Mouse (Mus musculus) Muller cell, postnatal 12 days (primary cell): ENCODE data around the gene Cdh23.

ENCODE experiments used
- DNase-seq: peaks from one replicate; pipeline ENCODE4 v3.0.0-alpha.2; 2015; ENCODE audit errors: inconsistent ontology term

Cdh23 gene

DNA sequence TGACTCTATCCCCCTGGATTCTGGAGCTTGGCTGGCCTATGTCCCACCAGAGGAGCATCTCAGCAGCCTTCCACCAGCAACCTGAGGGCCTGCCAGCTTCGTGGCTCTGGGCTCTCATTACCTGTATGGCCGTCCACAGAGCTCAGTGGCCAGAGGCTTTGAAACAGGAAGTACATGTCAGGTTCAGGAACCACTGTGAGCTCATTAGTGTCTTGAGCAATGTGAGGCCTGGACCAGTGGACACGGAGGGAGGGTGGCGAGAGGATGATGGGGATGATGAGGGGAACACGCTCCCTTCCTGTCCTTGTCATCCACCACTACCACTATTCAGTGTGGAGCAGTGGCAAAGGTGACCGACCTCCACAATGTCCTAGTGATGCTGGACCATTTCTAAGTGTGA is 326.9 kb downstream of the Cdh23 start:
- no peak for DNase-seq

DNA sequence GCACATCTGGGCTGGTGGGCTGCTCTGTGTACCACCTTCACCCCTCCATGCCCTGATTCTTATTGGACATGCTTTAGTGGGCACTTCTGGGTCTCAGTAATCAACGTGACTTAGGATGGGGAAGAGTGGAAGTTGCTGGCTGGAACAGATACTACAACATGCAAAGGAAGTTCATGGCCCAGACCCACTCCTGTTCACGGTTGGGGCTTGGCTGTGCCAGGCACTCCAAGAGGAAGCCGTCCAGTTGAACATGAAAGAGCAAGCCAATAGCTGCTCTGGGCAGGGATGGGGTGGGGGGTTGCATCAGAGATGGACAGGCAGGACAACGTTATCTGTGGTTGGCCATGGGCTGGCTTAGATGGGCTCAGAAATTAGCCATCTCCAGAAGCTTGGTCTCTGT is 328.4 kb downstream of the Cdh23 start:
- DNase-seq, result no peak

DNA sequence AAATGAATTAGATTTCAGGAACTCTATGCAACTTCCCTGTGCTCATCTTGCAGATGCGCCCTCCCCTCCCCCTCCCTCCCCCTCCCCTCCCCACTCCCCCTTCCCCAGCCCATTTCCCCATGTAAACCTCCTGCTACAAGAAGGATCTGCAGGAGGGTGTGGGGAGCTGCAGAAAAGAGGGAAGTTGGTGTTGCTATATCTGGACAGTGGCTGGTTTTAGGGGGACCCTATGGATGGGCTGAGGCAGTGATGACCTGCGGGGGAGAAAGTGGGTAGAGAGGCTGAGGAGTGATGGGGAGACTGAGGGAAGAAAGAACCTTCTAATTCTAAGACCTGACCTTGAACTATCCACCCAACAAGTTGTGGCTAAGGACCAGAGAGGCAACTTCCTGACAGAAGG is 329.1 kb downstream of the Cdh23 start:
- DNase-seq, result no peak

DNA sequence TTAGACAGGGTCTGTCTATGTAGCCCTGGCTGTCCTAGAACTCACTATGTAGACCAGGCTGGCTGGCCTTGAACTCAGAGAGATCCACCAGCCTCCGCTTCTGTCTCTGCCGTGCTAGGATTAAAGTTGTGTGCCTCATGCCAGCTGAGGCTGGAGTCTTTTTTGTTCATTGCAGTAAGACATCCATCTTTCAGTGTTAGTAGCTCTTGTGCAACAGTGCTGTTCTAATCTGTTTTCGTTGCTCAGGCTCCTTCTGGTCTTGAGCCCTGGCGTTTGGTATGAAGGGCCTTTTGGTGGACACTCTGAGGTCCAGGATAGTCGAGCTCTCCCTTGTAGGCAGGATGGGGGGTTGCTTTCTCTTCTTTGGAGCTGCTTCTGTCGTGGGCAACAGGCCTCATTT is 332.9 kb downstream of the Cdh23 start:
- no peak for DNase-seq

DNA sequence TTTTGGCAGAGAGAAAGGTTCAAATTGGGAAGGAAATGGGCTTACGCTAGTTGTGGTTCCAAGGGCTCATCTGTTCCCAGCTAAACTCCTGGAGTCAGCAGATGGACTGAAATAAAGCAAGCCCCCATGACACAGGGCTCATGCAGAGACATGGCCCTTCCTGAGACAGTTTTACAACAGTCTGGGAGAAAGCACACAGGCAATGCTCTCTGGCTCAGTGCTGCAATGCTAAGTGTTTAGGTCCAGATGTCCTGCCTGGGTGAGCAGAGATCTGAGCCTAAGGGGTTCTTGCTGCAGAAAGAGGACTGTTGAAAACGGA is 334.0 kb downstream of the Cdh23 start:
- DNase-seq, result no peak

DNA sequence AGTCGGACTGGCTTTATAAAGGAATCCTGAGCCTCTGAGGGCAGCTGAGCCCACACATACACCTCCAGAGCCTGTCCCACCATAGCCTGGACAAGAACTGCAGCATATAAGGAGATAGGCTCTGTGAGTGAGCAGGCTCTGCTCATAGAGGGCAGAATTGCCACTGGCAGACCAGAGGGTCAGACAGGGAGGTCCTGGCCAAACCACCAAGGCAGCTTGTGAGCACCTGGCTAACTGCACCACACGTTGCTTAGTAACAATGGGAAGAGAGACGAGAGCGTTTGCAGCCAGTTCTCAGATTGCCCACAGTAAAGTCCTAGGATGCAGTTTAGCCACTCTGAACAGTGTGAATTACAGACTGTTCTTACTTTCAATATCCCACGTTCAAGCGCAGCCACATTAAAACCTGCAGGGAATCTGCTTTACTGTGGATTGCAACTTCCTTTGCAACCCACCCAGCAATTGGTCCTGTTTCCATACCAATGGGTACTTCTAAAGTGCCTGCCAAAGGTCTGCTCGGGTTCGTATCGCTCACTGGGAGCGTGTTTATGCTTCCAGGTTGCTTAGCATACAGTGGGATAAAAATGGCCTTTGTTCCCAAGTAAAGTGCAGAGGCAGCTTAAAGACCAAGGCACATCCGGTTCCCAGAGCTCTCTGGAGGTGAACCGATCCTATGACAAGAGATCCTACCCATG is 334.5 kb downstream of the Cdh23 start:
- no peak for DNase-seq

DNA sequence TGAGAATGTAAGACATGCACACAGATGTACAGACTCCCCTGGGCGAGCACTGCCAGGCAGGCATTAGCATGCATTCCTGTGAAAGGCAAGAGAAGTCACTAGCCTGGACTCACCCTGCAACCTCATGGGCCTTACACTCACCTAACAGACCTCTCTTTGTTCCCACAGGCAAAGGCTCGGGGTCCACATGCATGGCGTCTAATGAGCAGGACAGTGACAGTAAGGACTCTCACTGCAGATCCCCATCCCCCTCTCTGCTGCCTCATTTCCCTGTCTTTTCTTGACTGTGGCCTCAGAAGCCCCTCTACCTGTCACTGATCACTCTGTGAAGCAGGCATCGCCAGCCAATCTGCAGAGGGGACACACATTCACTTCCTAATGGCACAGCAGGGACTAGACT is 337.5 kb downstream of the Cdh23 start:
- no peak for DNase-seq

DNA sequence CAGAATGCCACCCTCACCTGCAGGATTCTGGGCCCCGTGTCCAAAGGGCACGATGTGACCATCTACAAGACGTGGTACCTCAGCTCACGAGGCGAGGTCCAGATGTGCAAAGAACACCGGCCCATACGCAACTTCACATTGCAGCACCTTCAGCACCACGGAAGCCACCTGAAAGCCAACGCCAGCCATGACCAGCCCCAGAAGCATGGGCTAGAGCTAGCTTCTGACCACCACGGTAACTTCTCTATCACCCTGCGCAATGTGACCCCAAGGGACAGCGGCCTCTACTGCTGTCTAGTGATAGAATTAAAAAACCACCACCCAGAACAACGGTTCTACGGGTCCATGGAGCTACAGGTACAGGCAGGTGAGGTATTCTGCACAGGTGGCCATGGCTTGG is 338.4 kb downstream of the Cdh23 start:
- DNase-seq, result no peak

DNA sequence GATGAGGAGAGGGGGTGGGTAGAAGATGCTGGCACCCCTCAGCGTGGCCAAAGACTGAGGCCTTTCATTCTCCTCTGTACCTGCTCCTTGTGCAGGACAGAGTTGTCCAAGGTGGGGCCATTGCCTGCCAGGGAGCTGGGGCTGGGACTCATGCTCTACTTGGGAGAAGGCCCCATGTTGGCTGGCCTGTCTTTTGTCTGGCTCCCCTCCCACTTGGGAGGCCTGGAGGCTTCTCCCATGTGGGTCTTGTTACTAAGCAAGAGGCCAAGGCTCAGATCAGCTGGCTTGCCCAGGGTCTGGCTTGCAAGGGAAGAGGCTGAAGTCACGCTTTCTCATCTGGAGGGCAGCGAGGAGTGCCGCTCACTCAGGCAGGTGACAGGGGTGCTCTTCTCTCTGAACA is 338.8 kb downstream of the Cdh23 start:
- DNase-seq, result no peak

DNA sequence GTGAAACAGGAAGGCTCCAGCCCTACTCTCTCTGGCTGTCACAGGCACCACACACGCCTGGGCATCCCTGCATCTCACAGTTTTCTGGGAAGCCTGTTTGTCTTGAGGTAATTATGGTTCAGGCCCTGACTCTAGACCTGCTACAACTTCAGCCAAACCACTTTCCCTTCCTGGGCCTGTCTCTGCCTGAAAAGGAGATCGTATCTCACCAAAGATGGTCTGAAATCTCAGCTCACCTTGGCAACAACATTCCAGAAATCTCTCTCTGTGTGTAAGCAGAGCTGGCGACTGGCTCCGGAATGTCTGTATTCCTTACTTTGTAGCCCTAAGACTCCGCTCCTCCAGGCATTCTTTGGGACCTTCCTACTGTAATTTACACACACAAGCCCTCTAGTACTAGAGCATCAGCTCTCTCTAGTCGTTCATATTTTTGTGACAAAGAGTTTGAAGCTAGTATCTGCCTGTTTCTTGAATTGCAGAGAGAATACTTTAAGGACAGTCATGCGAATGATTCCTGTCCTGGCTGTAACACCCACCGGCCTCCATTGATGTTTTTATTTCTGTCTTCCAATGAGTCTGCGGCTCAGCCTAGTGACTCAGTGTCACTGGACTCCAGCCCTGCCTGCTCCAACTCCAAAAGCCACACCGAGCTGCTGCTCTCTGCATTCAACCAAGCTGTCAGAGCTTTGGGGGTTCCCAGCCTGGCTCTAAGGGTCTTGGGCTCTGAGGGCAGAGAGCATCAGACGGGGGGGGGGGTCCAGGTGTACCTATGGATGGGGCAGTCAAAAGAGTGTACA is 341.2 kb downstream of the Cdh23 start:
- peak; percentile 89 for DNase-seq

DNA sequence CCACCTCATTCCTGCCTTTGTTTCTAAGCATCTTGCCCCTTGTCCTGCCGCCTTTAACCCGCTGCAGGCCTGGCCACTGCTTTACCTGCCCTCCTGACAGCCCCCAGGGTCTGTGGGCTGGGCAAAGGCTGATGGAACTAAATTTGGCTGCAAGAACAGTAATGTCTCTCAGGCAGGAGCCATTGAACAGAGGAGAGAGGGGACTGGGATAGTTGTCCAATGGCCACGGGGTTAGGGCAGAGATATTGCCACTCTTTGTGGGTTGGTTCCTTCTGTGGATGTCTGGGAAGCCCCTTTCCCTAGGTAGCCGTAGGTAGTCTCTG is 342.3 kb downstream of the Cdh23 start:
- no peak for DNase-seq

DNA sequence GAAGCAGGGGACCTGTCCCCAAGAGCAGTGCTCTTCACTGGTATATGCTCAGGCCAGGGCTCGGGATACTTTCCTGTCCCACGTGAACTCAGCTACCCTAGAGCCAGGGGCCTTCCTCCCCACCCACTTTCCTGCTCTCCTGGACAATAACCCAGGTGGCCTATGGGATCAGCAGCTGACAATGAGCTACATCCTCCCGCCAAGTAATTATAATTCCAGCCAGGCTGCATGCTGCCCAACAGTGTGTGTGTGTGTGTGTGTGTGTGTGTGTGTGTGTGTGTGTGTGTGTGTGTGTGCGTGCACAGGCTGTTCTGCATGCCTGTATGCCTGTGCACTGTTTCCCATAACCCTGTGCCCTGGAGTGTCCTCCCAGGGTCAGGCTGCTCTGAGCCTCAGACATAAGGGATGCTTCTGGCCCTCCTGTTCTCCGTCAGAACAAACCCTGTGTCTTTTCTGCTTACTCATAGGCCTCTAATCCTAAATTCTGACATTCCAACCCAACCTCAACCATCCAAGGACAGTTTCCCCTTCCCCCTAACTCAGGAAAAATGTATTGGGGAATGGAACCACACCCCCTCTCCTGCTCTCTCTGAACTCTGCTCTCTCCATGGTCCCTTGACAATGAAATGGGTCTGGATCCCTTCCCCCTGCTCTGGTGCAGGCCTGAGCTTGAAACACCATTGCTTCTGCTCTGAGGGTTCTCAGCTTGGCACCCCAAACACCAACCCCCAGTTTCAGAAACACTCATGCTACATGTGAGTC is 342.9 kb downstream of the Cdh23 start:
- DNase-seq, result peak; percentile 82

DNA sequence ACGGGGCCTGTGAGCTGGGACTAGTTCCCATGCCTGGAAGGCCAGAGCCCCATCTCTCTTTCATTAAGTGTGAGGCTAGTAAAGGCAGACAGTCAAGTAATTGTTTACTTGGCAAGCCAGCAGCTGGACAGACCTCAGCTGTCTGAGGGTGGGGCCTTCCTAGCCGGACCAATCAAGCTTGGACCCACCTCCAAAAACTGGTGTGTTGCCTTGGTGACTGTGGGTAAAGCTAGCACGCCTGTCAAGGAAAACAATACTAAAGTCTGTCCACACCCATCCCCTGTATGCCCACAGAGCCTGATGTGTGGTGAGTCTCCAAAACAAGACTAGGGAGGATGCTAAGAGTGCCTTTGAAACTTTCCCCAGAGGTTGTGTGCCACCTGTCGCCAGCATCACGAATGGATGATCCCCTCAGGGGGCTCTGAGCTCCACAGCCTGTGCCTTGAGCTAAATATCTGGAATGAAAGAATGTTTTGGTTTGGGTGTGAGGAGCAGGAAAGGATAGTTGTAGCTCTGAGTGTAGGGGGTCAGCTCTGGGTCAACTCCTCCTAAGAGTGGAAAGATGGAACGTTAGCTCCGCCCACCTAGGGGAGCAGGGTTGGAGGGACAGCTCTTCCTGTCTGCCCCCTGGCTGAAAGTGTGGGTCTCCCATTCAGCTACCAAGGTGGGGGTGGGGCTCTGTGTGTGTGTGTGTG is 344.4 kb downstream of the Cdh23 start:
- DNase-seq, result peak; percentile 82

DNA sequence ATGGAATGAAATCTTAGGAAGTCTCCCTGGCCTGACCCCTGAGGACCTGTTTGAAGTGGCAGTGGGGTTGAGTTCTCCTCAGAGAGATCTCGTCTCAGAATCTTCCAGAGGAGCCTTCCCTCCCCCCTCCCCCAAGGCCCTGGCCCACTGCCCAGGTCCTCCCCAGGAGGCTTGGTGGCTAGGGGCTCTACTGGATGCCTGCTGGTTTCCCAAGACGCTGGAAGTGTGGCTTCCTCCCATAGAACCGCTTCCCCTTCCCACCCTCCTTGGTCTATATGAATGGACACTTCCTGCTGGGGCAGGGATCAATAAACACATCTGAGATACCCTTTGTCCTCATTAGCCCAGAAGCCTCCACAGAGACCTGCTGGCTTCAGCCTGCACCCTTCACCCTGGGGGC is 345.0 kb downstream of the Cdh23 start:
- peak; percentile 39 for DNase-seq

DNA sequence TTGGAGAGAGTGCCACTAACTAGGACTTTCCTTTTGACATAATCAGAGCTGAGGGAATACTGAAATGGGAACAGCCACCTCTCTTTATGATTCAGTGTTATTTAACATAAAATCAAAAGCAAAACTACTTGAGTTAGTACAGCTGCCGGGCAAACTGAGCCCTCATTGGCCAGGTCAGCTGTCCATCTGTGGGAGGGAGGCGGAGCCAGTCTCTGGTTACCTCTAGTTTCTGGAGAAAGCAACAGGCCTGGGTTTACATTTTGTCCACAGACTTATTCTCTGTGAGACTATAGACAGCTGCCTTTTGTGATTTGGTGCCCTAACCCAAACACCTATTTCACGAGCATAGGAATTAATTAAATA is 345.5 kb downstream of the Cdh23 start:
- peak; percentile 95 for DNase-seq

DNA sequence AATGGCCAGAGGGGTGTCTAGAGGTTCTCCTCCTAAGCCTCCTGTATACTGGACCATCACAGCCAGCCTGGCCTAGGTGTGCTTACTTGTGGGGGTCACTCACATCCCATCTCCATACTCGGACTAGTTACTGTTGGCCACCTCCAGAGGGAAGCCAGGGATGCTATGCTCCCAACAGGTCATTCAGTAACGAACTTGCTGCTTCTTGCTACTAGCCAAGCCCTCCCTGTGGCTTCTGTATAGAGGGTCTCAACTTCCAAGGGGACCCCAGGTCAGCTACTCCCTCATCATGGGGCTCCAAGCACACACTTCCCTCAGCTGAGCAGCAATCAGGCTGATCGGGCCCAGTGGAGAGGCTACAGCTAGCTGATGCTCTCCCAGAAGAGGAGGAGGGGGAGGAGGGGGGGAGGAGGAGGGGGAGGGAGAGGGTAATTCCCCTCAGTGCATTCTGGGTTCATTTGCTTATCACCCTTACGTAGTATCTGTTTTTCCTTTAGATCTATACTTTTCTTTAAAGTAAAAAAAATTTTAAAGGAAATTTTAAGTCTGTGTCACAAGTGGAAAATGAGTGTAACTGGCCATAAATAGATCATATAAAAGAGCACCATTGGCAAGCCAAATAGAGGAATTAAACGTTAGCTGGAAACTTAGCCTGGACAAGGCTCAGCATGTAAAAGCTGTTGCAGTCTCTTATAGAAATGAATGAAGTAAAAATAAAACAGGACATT is 346.0 kb downstream of the Cdh23 start:
- DNase-seq, result peak; percentile 35

DNA sequence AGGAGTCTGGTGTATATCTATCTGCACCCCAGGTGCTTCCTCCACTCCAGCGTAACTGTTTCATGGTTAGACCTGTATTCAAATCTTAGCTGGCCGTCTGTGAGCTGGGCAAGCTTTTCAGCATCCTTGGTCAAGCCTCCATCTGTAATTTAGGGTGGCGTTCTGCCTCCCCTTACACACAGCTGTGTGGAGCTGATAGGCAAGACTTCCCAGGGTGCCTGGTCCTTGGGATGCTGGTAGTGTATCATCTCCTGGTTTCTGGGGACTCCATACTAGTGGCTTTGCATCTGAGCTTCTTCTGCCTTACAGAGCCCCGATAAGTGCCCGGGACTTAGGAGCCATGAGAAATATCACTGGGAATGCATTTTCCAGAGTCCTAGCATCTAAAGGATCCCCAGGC is 346.6 kb downstream of the Cdh23 start:
- DNase-seq, result no peak

DNA sequence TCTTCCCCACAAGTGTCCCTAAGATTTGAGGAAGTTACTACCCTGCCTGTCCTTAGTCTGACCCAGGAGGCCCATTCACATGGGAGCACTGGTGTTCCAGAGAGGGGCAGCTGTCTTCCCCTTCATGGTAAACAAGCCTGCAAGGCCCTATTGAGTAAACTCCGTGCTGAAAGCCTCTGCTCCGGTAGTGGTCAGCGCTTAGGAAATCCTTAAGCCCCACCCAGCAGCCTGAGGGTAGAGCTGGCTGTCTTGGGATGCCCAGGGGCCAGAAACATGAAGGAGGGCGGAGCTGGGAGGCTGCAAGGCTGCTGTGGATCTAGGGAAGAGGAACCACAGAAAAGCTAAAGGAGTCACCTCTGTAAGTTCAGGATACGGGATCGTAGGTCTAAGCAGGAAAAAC is 347.2 kb downstream of the Cdh23 start:
- no peak for DNase-seq

DNA sequence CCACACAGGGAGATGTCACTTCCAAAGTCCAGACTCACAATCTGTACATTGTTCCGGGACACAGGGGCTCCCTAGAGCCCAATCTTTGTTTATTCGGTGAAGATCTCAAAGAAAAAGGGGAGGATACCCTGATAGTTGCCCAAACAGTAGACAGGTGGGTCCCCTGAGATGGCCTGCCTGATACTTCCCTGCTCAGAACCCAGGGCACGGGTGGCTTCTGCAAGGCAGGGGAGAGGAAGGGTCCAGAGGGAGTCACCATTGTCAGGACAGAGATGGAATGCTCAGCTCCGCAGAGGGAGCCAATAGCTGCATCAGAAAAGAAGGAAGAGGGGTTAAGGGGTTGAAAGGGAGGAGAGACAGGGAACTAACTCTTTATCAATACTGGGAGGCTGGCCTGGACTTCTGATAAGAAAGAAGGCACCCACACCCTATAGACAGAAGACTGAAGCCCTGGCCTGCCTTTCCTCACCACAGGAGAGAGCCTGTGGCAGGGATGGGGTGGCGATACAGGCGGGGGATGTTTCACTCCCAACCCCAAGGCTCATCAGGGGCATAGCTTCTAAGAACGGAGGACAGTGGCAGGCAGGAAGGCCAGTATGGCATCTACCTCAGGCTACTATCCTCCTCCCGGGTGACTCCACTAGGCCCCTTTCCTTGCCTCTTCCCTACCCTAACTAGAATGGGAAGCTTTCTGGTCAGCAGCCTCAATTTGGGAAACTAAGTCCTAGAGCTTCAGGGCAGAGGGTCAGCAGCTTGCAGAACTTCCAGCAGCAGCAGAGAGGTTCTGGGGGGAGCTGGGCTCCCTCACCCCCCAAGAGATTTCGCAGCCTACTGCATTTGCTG is 348.3 kb downstream of the Cdh23 start:
- no peak for DNase-seq

DNA sequence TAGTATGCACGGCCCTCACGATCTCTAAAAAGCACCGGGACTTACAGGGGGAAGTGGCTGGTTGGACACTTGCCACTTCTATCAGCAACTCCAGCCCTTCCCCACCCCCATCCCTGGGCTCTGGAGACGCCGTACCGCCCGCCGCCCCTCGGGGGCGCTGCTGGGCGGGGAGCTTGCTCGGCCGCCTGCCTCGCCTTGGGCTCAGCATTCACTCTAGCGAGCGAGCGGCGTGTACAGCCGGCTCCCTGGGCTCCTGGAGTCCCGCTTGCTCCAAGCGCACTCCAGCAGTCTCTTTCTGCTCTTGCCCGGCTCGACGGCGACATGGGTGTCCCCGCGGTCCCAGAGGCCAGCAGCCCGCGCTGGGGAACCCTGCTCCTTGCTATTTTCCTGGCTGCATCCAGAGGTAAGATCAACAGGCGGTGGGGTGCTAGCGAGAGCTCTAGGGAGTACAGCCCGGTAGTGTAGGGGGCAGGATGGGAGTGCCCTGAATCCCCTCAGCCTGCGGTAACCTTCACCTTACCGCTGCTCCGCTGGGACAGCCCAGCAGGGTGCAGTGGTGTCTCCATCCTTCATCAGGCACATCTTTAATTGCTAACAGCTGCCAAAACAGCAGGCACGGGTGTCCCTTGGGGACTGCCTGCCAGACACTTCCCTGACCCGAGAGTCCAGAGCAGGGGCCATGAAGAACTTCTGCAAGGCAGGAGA is 349.4 kb downstream of the Cdh23 start, which contains the start of gene Vsir:
Gene Vsir (plus strand): TSS at position 151 of the 705 bp plus-strand sequence.
- peak; percentile 71 for DNase-seq
